Mouse (Mus musculus) CH12.LX (cell line): Measurements from ENCODE around the gene Tnnt2. TPM values are rescaled to one million over a fixed set of nuclear protein-coding genes. Genes with fewer than 3 reads are reported as not detected.

Experiments
- DNase-seq: peaks from one replicate; pipeline ENCODE4 v3.0.0-alpha.2; 2013; ENCODE audit errors: extremely low read depth
- H3K27ac ChIP-seq: 2 replicates; pipeline ENCODE4 v1.5.1; 2012; ENCODE audit warnings: low read depth, mild to moderate bottlenecking, control low read depth, moderate library complexity; ENCODE audit not compliant: insufficient read depth
- H3K27me3 ChIP-seq: replicated peaks from 2 replicates; pipeline ENCODE3; 2012; ENCODE audit warnings: inconsistent platforms
- H3K36me3 ChIP-seq, 2 experiments: replicated peaks in 1 of 2; 2 replicates each; pipeline versions ENCODE3 to v1.6.1; 2012; ENCODE audit warnings: inconsistent platforms in 1 of 2, low read length in 1 of 2, mild to moderate bottlenecking in 1 of 2, mixed read lengths in 1 of 2, moderate library complexity in 1 of 2; ENCODE audit not compliant: control insufficient read depth in 1 of 2, insufficient read depth in 1 of 2
- H3K4me1 ChIP-seq, 2 experiments: 2 replicates each; pipeline ENCODE4 v1.6.1; 2012; ENCODE audit warnings: inconsistent platforms in 1 of 2, moderate library complexity in 1 of 2; ENCODE audit not compliant: insufficient read depth in 2 of 2, control insufficient read depth in 1 of 2
- H3K4me2 ChIP-seq: 2 replicates; pipeline ENCODE4 v1.6.1; 2012; ENCODE audit warnings: low read depth, mild to moderate bottlenecking, control low read depth; ENCODE audit not compliant: poor library complexity, insufficient read depth, severe bottlenecking
- H3K4me3 ChIP-seq, 3 experiments: fragments of 150-350 bp in 1 of 3; sonication (generic) in 1 of 3; replicated peaks in 1 of 3; 2 replicates each; pipeline versions ENCODE3 to v1.5.1; 2011 to 2012; ENCODE audit warnings: low read depth in 2 of 3, low read length in 2 of 3, mild to moderate bottlenecking in 2 of 3, moderate library complexity in 2 of 3, control low read depth in 1 of 3, improper control_type of control experiment in 1 of 3, inconsistent platforms in 1 of 3, mixed read lengths in 1 of 3; ENCODE audit not compliant: poor library complexity in 1 of 3
- H3K79me2 ChIP-seq: replicated peaks from 2 replicates; pipeline ENCODE4 v1.6.1; 2012; ENCODE audit warnings: mild to moderate bottlenecking, moderate library complexity; ENCODE audit not compliant: control insufficient read depth, poor library complexity, insufficient read depth, severe bottlenecking; ENCODE audit errors: extremely low read depth
- H3K9ac ChIP-seq: 2 replicates; pipeline ENCODE4 v1.6.1; 2012; ENCODE audit warnings: low read depth, mild to moderate bottlenecking, control low read depth, moderate library complexity; ENCODE audit not compliant: insufficient read depth
- H3K9me3 ChIP-seq: replicated peaks from 2 replicates; pipeline ENCODE3; 2012; ENCODE audit warnings: low read length, inconsistent platforms, mixed read lengths
- CHD1 ChIP-seq: IDR thresholded peaks from 2 replicates; pipeline ENCODE4 v1.6.1; 2012; ENCODE audit warnings: low read depth, low read length, improper control_type of control experiment, inconsistent platforms
- CHD2 ChIP-seq: IDR thresholded peaks from 2 replicates; pipeline ENCODE4 v1.6.1; 2011; ENCODE audit warnings: low read length, improper control_type of control experiment
- E2F4 ChIP-seq: IDR thresholded peaks from 2 replicates; pipeline ENCODE4 v1.6.1; 2011; ENCODE audit warnings: low read depth, low read length, improper control_type of control experiment; ENCODE audit not compliant: insufficient replicate concordance
- GABPA ChIP-seq: IDR thresholded peaks from 2 replicates; pipeline ENCODE4 v1.6.1; 2012; ENCODE audit warnings: low read depth, low read length, improper control_type of control experiment, inconsistent platforms; ENCODE audit not compliant: insufficient replicate concordance
- KAT2A ChIP-seq: IDR thresholded peaks from 2 replicates; pipeline ENCODE4 v1.6.1; 2012; ENCODE audit warnings: low read length, improper control_type of control experiment, inconsistent platforms; ENCODE audit not compliant: insufficient replicate concordance
- MAX ChIP-seq: IDR thresholded peaks from 2 replicates; pipeline ENCODE4 v1.6.1; 2011; ENCODE audit warnings: low read length, improper control_type of control experiment
- MEF2A ChIP-seq: IDR thresholded peaks from 2 replicates; pipeline ENCODE4 v1.6.1; 2014; ENCODE audit warnings: low read depth, mild to moderate bottlenecking, inconsistent platforms, low read length, improper control_type of control experiment, borderline replicate concordance
- MYC ChIP-seq: IDR thresholded peaks from 2 replicates; pipeline ENCODE4 v1.6.1; 2011; ENCODE audit warnings: low read depth, mild to moderate bottlenecking, improper control_type of control experiment, low read length
- NELFE ChIP-seq: IDR thresholded peaks from 2 replicates; pipeline ENCODE4 v1.6.1; 2011; ENCODE audit warnings: low read depth, low read length, improper control_type of control experiment
- POLR2AphosphoS2 ChIP-seq: IDR thresholded peaks from 2 replicates; pipeline ENCODE4 v1.6.1; 2011; ENCODE audit warnings: low read depth, low read length, improper control_type of control experiment
- RAD21 ChIP-seq: IDR thresholded peaks from 2 replicates; pipeline ENCODE4 v1.6.1; 2011; ENCODE audit warnings: low read depth, mild to moderate bottlenecking, low read length, improper control_type of control experiment, moderate library complexity
- RCOR1 ChIP-seq: conservative IDR thresholded peaks from 2 replicates; pipeline ENCODE4 v1.6.1; 2012; ENCODE audit warnings: low read depth, mild to moderate bottlenecking, inconsistent platforms, low read length, improper control_type of control experiment
- SIN3A ChIP-seq: IDR thresholded peaks from 2 replicates; pipeline ENCODE4 v1.6.1; 2012; ENCODE audit warnings: low read length, improper control_type of control experiment, inconsistent platforms
- SMC3 ChIP-seq: IDR thresholded peaks from 2 replicates; pipeline ENCODE4 v1.6.1; 2011; ENCODE audit warnings: low read depth, low read length, improper control_type of control experiment
- TBP ChIP-seq: conservative IDR thresholded peaks from 2 replicates; pipeline ENCODE4 v1.6.1; 2011; ENCODE audit warnings: low read depth, low read length, improper control_type of control experiment
- USF1 ChIP-seq: IDR thresholded peaks from 2 replicates; pipeline ENCODE4 v1.6.1; 2014; ENCODE audit warnings: low read depth, mild to moderate bottlenecking, inconsistent platforms, low read length, improper control_type of control experiment
- USF2 ChIP-seq: conservative IDR thresholded peaks from 2 replicates; pipeline ENCODE4 v1.6.1; 2011; ENCODE audit warnings: low read depth, low read length, improper control_type of control experiment
- ZC3H11A ChIP-seq: IDR thresholded peaks from 2 replicates; pipeline ENCODE4 v1.6.1; 2012; ENCODE audit warnings: low read depth, mild to moderate bottlenecking, inconsistent platforms, low read length, improper control_type of control experiment
- ZKSCAN1 ChIP-seq: IDR thresholded peaks from 2 replicates; pipeline ENCODE4 v1.6.1; 2012; ENCODE audit warnings: low read depth, inconsistent platforms, low read length, improper control_type of control experiment, borderline replicate concordance
- ZMIZ1 ChIP-seq: IDR thresholded peaks from 2 replicates; pipeline ENCODE4 v1.6.1; 2012; ENCODE audit warnings: low read depth, mild to moderate bottlenecking, inconsistent platforms, low read length, improper control_type of control experiment
- ZNF384 ChIP-seq: IDR thresholded peaks from 2 replicates; pipeline ENCODE4 v1.6.1; 2012; ENCODE audit warnings: low read depth, low read length, improper control_type of control experiment, inconsistent platforms
- dilution Hi-C: fragments of 300-500 bp; cut with MboI; formaldehyde crosslinking; loops from 2 replicates; pipeline ENCODE4 v1.14.3; 2020; ENCODE audit warnings: low sequenced_read_pairs; ENCODE audit not compliant: extremely low pct_unique_long_range_greater_than_20kb, extremely low pct_ligation_motif_present
- in situ Hi-C: fragments of 300-500 bp; cut with MboI; formaldehyde crosslinking; loops from 3 replicates; pipeline ENCODE4 v1.14.3; 2019; ENCODE audit warnings: low sequenced_read_pairs, low pct_ligation_motif_present, low pct_unique_long_range_greater_than_20kb, mixed read lengths
- polyA plus RNA-seq: library from polyadenylated mRNA; unstranded; fragments of >175 nt; gene quantifications from 2 replicates; pipeline ENCODE4 v1.2.1, GENCODE M21; 2012; ENCODE audit warnings: low read depth; ENCODE audit not compliant: insufficient read length
- total RNA-seq, 2 experiments: library from RNA; depleted of rRNA; stranded (reverse); fragments of 300-350 nt in 1 of 2; fragments of >200 nt in 1 of 2; gene quantifications; 2 replicates each; pipeline ENCODE4 v1.2.3; 2012 to 2014

The Tnnt2 gene
- total and polyA plus RNA-seq, 3 experiments: 3.6 to 31.1 (median 8.6) TPM

DNA sequence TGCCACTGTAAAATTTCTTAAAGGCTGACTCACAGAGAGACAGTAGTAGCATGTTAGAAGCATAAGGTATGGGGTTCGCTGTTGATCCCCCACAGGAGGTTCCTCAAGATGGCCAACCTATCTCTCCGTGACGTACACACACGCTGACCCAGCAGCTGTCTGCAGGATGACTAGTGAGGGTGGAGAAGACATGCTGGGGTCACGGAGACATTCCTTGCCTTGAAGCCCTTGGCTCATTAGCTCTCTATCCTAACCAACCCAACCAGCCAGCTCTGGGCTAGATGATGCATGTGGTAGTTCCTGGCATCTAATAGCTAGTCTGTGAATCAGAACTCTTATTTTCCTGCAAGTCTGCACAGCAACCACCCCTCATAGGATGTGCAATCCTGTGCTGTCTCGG, 32.4 kb downstream of the Tnnt2 start:
- Histone ChIP-seq H3K9me3 (no peaks in the 10 kb centered on the region), H3K27ac (no peak overlapping the region), H3K79me2 (no peaks in the 10 kb centered on the region), H3K4me3 (no peak overlapping the region), H3K36me3 (no peaks in the 10 kb centered on the region), H3K9ac (no peak overlapping the region), H3K4me2 (no peak overlapping the region), H3K4me1 (peaks cover 0 to 15% of the 10 kb centered on the region in 2 experiments; a peak in 2 of 4 replicates), H3K27me3 (peaks cover 82% of the 10 kb centered on the region)
- dilution Hi-C loops: no loop called here
- in situ Hi-C loops: loop anchor here (5.0 kb wide), 1 partner anchor 79 kb away; no protein-coding TSS in a partner anchor
- no peak for DNase-seq
- no peak for TF ChIP-seq USF2

DNA sequence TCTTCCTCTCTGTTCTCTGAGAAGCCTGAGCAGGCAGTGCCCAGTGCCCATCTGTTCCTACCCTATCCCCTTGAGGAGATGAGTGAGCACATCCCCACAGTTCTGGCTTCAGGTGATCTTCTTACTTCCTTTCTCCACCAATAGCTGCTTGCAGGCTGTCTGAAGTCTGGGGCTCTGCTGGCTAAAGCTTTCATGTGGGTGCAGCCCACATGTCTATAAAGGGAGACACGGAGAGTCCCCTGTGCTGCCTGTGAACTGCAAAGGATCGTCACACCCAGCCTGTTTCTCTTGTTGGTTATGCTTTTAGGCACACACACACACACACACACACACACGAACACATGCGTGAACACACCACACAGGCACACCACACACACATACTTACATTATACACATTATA, 36.8 kb downstream of the Tnnt2 start:
- Histone ChIP-seq H3K36me3 (no peaks in the 10 kb centered on the region), H3K9me3 (no peaks in the 10 kb centered on the region), H3K27ac (no peak overlapping the region), H3K4me2 (no peak overlapping the region), H3K4me3 (no peak overlapping the region), H3K27me3 (peaks cover 89% of the 10 kb centered on the region), H3K9ac (no peak overlapping the region), H3K4me1 (0 out of 4 replicates have a peak, but pooled peaks cover 0 to 4% of the 10 kb centered on the region in 2 experiments), H3K79me2 (no peaks in the 10 kb centered on the region)
- no peak for TF ChIP-seq E2F4
- no peak for TF ChIP-seq USF1
- TF ChIP-seq MEF2A: no peak
- TF ChIP-seq RCOR1: no peak
- TF ChIP-seq ZKSCAN1: no peak
- no peak for TF ChIP-seq NELFE
- TF ChIP-seq TBP: no peak
- no peak for TF ChIP-seq MAX
- no peak for TF ChIP-seq MYC
- no peak for TF ChIP-seq RAD21
- TF ChIP-seq CHD2: no peak
- TF ChIP-seq POLR2AphosphoS2: no peak
- TF ChIP-seq CHD1: no peak
- no peak for TF ChIP-seq GABPA
- TF ChIP-seq ZMIZ1: no peak
- TF ChIP-seq SMC3: no peak
- TF ChIP-seq ZC3H11A: no peak
- TF ChIP-seq ZNF384: no peak
- no peak for TF ChIP-seq KAT2A
- TF ChIP-seq SIN3A: no peak
- no peak for DNase-seq
- in situ Hi-C loops (no loop called here), dilution Hi-C loops (no loop called here)
